27 mouse cellular contexts compared by ENCODE assay signal in genomic region chr3:152284306-152284705, GRCm38 (mm10). TPM values are rescaled to one million over a fixed set of nuclear protein-coding genes. Genes with fewer than 3 reads are reported as not detected.
"Had no signal": no experiment of that assay in that cellular context is flagged by ENCODE, and none has a peak within 500 bp of the region (broad histone marks: within the 10 kb centered on the region; RNA-seq: fewer than 3 reads in every experiment).

No protein-coding gene starts in this region.

- H3K27ac ChIP-seq: embryonic facial prominence, embryonic 10.5 days; embryonic facial prominence, embryonic 12.5 days; embryonic facial prominence, embryonic 13.5 days; embryonic facial prominence, embryonic 15.5 days; forebrain, embryonic 10.5 days; forebrain, embryonic 12.5 days; forebrain, embryonic 13.5 days; forebrain, embryonic 15.5 days; heart, adult 2 months had no signal

- H3K27me3 ChIP-seq: embryonic facial prominence, embryonic 12.5 days; embryonic facial prominence, embryonic 13.5 days; embryonic facial prominence, embryonic 15.5 days; forebrain, embryonic 12.5 days; forebrain, embryonic 13.5 days; forebrain, embryonic 15.5 days had no signal

- H3K9ac ChIP-seq: embryonic facial prominence, embryonic 12.5 days; embryonic facial prominence, embryonic 13.5 days; embryonic facial prominence, embryonic 15.5 days; forebrain, embryonic 12.5 days; forebrain, embryonic 13.5 days; forebrain, embryonic 15.5 days; forebrain, postnatal 0 days had no signal

- H3K4me1 ChIP-seq: embryonic facial prominence, embryonic 12.5 days; embryonic facial prominence, embryonic 15.5 days; forebrain, embryonic 10.5 days; forebrain, embryonic 12.5 days; forebrain, embryonic 13.5 days; forebrain, embryonic 15.5 days had no signal

- H3K4me3 ChIP-seq: embryonic facial prominence, embryonic 10.5 days; embryonic facial prominence, embryonic 12.5 days; embryonic facial prominence, embryonic 13.5 days; embryonic facial prominence, embryonic 15.5 days; erythroblast, embryonic 14.5 days; forebrain, embryonic 10.5 days; forebrain, embryonic 12.5 days; forebrain, embryonic 13.5 days; forebrain, embryonic 15.5 days; heart, adult 2 months had no signal

- H3K9me3 ChIP-seq: embryonic facial prominence, embryonic 10.5 days; embryonic facial prominence, embryonic 12.5 days; embryonic facial prominence, embryonic 13.5 days; embryonic facial prominence, embryonic 15.5 days; forebrain, embryonic 10.5 days; forebrain, embryonic 12.5 days; forebrain, embryonic 13.5 days; forebrain, embryonic 15.5 days had no signal

- H3K4me2 ChIP-seq: embryonic facial prominence, embryonic 12.5 days; embryonic facial prominence, embryonic 13.5 days; embryonic facial prominence, embryonic 15.5 days; forebrain, embryonic 12.5 days; forebrain, embryonic 13.5 days; forebrain, embryonic 15.5 days had no signal

- DNase-seq: cerebellum, adult 2 months; cerebellum, adult 8-10 months; cerebellum, adult 9-10 months; cerebellum, adult 9-11 months; cerebellum, postnatal 10 days; cerebellum, postnatal 14 days; cerebellum, postnatal 25 days; cerebellum, postnatal 36 days; embryo, embryonic 11 days; forebrain, postnatal 0 days; gastrocnemius, postnatal 10 days; gastrocnemius, postnatal 14 days; gastrocnemius, postnatal 36 days; heart, adult 18-20 months; heart, adult 2 months had no signal

- ATAC-seq: forebrain, embryonic 13.5 days; forebrain, embryonic 14.5 days; forebrain, embryonic 15.5 days; forebrain, embryonic 16.5 days; forebrain, postnatal 0 days had no signal

RNA-seq across cellular contexts. Expression of gene Nexn, which starts 18.2 kb away (rescaled TPM):
- total RNA-seq: granulocyte monocyte progenitor cell, adult 5-6 weeks had no signal
- polyA plus RNA-seq: erythroblast, embryonic 14.5 days had no signal
